Mouse (Mus musculus) kidney, adult 11 months (tissue): ENCODE data around the gene 6030408B16Rik.

Experiments
- DNase-seq: peaks from one replicate; pipeline ENCODE4 v3.0.0; 2022

6030408B16Rik gene

DNA sequence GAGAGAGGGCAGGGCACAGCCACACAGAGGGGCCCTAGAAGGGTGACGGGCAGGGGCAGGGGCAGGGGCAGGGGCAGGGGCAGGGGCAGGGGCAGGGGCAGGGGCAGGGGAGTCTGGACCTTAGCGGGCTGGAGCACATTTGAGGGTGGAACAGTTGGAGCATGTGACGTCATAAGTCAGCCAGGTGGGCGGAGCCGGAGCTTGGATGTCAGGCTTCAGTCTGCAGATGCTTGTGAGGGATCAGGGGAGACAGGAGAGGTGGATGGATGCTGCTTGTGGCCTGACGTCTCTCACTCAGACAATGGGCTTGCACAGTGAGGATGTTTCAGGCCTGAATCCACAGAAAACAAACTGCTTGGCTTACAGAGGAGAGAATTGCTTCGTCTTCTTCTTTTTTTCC lies 5.5 kb downstream of the 6030408B16Rik start:
- no peak for DNase-seq

- no peak for DNase-seq
Observed at GRCm38 (mm10) chr15:101299480-101299960, 6.5 kb downstream of the 6030408B16Rik start.

DNA sequence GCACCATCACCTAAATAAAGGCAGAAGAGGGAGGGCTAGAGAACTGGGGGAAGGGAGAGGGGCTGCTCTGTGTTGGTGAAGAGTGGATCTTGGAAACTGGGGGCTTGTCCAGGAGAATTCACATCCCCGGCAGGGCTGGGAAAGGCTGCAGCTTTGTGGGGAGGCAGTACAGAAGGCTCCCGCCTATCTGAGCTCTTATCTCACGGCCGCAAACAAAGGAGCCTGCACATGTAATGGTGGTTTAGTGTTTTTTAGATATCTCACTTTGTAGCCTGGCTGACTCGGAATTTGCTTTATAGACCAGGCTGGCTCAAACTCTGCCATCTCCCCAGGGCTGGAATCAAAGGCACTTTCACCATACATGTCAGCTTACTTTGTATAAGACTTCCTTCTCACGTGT lies 7.1 kb downstream of the 6030408B16Rik start:
- no peak for DNase-seq

DNA sequence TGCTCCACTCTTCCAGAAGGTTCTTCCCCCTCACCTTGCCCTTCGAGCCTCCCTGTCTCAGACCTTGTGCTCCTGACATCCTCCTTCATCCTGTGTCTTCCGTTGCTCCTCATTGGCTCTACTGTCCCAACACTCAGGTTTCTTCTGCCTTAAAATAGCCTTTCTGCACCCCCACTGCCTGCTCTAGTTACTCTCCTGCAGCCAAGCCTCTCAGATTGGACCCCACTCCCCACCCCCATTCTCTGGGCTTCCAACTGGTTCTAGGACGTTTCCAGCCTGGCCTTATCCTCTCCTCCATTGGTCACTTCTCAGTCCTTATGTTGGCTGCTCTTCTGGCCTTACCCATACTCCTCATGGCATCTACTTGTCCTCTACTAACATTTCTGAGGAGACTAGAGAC lies 9.2 kb downstream of the 6030408B16Rik start:
- no peak for DNase-seq

DNA sequence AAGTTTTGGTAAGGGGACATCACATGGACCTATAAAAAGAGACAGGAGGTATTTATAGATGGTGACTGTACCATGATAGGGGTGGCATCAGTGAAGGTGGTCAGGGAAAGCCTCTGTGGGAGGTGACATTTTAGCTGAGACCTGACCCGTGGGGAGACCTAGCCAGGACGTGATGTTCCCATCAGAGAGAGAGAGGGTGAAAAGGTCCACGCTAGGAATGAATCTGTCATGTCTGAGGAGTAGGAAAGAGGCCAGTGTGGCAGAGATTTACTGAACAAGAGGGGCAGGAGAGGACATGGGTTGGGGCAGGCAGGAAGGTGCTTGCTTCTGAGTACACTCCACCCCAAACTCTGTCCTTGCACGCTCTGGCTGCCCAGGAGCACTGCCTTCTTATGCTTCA lies 10.8 kb downstream of the 6030408B16Rik start:
- no peak for DNase-seq

DNA sequence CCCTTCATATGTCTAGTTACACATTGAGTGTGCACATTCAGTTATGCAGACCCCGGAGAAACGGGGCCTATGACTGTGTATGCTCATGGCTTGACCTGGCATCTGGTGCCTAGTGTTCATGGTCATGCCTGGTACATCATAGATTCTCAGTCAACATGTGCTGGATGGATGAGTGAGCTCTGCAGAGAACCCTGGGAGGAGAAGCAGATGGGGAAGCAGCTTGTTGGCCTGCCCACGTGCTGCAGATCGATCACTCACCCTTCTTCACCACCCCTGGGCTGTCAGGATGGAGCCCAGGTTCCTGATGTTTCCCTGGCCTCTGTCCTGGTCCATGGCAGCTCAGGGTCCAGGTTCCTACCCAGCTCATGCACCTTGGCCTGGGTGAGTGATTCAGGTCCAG lies 13.4 kb downstream of the 6030408B16Rik start:
- no peak for DNase-seq

- DNase-seq = no peak
Observed at GRCm38 (mm10) chr15:101308440-101309348, 15.7 kb downstream of the 6030408B16Rik start.

GRCm38 (mm10) chr15:101309493-101309892 lies 16.5 kb downstream of the 6030408B16Rik start:
- no peak for DNase-seq

GRCm38 (mm10) chr15:101311087-101311770 lies 18.2 kb downstream of the 6030408B16Rik start:
- no peak for DNase-seq

- DNase-seq = no peak
Observed at GRCm38 (mm10) chr15:101312006-101312405, 19.0 kb downstream of the 6030408B16Rik start.

DNA sequence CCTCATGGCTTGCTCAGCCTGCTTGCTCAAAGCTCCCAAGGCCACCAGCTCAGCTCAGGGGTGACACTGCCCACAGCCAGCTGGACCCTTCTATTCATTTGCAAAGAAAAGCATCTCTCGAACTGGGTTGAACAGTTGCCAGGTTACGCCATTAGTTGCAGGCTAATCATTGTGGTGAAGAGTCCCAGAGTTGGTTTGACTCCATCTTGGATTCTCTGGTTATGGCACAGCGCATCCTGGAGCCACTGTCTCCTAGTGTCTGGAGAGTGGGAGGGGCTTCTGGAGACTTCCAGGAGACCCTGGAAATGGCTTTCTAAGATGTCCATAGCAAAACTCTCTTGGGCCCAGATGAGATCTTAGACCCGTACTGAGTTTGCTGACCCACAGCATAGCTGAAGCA lies 22.4 kb downstream of the 6030408B16Rik start:
- DNase-seq = no peak

GRCm38 (mm10) chr15:101315832-101316231 lies 22.8 kb downstream of the 6030408B16Rik start:
- DNase-seq = peak; percentile 88

GRCm38 (mm10) chr15:101316279-101316912 lies 23.4 kb downstream of the 6030408B16Rik start:
- DNase-seq = no peak

- no peak for DNase-seq
Observed at GRCm38 (mm10) chr15:101316913-101317813, 24.2 kb downstream of the 6030408B16Rik start.

DNA sequence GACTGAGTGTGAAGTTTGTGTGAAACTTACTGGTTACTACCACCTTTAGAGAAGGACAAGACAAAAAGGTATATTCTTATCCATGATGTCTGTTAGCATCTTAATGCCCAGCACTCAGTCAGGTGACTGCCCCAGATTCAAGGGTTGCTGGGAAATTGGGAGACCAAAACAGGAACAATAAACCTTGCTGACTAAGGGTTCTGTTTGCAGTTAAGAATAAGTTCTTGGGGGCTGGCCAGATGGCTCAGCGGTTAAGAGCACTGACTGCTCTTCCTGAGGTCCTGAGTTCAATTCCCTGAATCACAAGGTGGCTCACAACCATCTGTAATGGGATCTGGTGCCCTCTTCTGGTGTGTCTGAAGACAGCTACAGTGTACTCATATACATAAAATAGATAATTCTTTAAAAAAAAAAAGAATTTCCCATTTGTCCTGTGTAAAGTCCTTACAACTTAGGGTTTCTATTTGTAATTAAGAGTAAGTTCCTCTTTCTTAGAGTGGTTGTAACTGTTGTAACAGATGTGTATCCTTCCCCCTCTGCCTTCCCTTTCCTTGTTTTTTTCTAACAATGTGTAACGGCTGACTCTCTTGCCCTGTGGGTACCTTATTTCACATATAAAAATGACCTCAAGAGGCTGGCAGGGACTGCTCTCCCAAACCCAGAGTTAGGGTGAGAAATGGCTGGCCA lies 24.9 kb downstream of the 6030408B16Rik start:
- no peak for DNase-seq

- DNase-seq = peak; percentile 29
Observed at GRCm38 (mm10) chr15:101318889-101319765, 26.1 kb downstream of the 6030408B16Rik start.

DNA sequence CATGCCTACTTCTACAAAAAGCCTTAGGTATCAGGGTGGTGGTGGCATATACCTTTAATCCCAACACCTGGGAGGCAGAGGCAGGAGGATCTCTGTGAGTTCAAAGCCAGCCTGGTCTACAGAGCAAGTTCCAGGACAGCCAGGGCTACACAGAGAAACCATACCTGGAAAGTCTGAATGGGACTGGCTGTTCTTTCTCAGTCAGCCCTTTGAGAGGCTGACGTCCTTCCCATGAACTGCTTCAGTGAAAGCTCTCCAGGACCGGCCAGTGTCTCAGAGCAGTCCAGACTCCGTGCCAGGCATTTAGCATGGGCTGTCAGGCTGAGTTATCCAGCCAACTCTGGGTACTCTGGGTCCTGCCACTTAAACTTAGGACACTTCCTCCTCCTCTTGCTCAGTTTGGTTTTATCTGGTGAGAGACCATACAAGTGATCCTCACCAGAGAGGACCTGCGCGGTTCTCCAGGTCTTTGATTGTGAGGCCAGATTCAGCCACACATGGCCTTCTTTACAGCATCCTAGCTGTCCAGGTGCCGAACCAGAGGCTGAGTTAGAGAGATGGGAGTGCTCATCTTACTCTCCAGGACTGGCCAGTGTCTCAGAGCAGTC lies 27.1 kb downstream of the 6030408B16Rik start:
- no peak for DNase-seq

- DNase-seq = peak; percentile 72
Observed at GRCm38 (mm10) chr15:101320618-101321041, 27.6 kb downstream of the 6030408B16Rik start.

GRCm38 (mm10) chr15:101321126-101321525 lies 28.1 kb downstream of the 6030408B16Rik start:
- DNase-seq = no peak

DNA sequence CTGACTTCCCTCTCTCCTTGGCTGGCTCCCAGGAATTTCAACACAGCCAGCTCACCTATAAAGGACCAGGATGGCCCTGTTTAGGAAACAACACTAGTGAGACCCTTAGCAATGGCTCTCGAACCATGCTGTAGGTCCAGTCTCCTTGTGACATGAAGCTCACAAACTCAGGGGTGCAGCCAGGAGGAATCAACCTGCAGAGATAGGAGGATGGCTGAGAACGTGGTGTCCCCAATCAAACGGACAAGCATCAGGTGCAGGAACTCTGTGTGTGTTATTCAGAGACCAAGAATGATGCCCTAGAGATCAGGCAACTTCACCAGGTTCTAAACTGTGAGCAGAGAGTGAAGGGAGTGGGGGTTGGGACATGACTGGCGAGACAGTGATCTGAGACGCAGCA lies 29.1 kb downstream of the 6030408B16Rik start:
- DNase-seq = no peak
